Mouse (Mus musculus) thymus, adult 2 months (tissue): ENCODE results near the gene Syne1. TPM values are rescaled to one million over a fixed set of nuclear protein-coding genes. Genes with fewer than 3 reads are reported as not detected.

Source experiments
- DNase-seq: peaks from one replicate; pipeline ENCODE4 v3.0.0; 2021
- H3K27ac ChIP-seq: fragments of 200-500 bp; 2 replicates; pipeline ENCODE4 v1.5.1; 2012; ENCODE audit warnings: low read length, control low read depth; ENCODE audit not compliant: control insufficient read depth, insufficient read depth
- H3K27me3 ChIP-seq: fragments of 200-500 bp; 2 replicates; pipeline ENCODE4 v1.6.1; 2012; ENCODE audit warnings: mild to moderate bottlenecking, low read length, moderate library complexity, mixed read lengths; ENCODE audit not compliant: control insufficient read depth, insufficient read depth
- H3K36me3 ChIP-seq: fragments of 200-500 bp; 2 replicates; pipeline ENCODE4 v1.6.1; 2012; ENCODE audit warnings: mild to moderate bottlenecking, low read length, moderate library complexity; ENCODE audit not compliant: control insufficient read depth, insufficient read depth
- H3K4me1 ChIP-seq: fragments of 200-500 bp; replicated peaks from 2 replicates; pipeline ENCODE4 v1.6.1; 2012; ENCODE audit warnings: low read length; ENCODE audit not compliant: control insufficient read depth, insufficient read depth
- H3K4me3 ChIP-seq: fragments of 200-500 bp; 2 replicates; pipeline ENCODE4 v1.5.1; 2012; ENCODE audit warnings: mild to moderate bottlenecking, low read length, control low read depth, moderate library complexity; ENCODE audit not compliant: control insufficient read depth, insufficient read depth
- CTCF ChIP-seq: fragments of 200-500 bp; IDR thresholded peaks from 2 replicates; pipeline ENCODE4 v1.5.1; 2012; ENCODE audit warnings: mild to moderate bottlenecking, control low read depth, low read length, moderate library complexity, borderline replicate concordance; ENCODE audit not compliant: control insufficient read depth, poor library complexity, insufficient read depth; ENCODE audit errors: extremely low read depth
- POLR2A ChIP-seq: fragments of 200-500 bp; IDR thresholded peaks from 2 replicates; pipeline ENCODE4 v1.6.1; 2012; ENCODE audit warnings: mild to moderate bottlenecking, low read length, control low read depth, moderate library complexity; ENCODE audit not compliant: control insufficient read depth, poor library complexity, insufficient read depth; ENCODE audit errors: extremely low read depth
- WGBS: fragments of 180-500 bp; shearing (Covaris S2); methylation state at CpG from one replicate; pipeline ENCODE4 v1.1.7; 2018; 5-methylcytosine and 5-hydroxymethylcytosine counted together
- polyA plus RNA-seq: library from polyadenylated mRNA; depleted of rRNA; stranded (reverse); fragments of >200 nt; gene quantifications from 2 replicates; pipeline ENCODE4 v1.2.3, GENCODE M21; 2012

The Syne1 gene
- polyA plus RNA-seq, 1 experiment: 33.5 TPM

DNA sequence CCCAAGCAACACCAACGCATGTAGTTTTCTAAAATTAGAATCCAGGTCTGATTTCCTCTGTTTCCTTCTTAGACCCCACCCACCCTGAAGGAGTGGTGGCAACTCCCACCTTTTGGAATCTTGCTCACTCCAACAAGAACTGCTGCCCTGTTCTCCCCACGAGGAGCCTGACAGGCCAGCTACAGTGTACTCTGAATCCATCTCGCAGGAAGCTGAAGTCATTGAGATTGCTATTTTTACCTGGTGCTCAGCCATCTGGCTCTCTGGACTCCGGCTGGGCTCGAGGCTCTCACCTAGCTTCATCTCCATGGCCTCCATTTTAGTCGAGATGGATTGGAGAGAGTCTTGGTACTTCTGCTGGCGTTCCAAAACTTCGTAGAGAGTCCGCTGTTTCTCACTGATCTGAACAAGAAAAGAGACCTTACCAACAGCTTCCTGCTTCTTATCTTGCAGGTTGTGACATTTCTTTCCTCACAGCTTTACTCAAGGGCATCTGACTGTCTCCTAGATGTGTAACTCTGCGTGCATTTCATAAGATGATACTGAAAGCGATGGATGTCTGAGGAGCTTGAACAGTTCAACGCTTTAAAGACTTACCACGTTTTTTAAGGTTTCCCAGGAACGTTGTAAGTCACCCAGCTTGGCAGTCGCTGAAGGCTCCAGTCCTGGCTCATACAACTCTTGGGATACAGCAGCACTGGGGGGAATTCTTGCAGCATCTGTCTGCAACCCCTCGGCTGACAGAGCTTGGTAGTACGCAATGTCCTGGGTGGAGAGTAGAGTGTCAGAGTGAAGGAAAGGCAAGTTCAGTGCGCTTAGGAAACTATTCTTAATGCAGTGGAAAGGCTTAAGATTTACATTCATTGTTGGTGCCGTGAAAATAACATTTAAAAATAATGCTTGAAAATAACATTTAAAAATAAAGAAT, 365.9 kb downstream of the Syne1 start:
- Histone ChIP-seq H3K4me1 (peaks cover 5% of the 10 kb centered on the region; the same call in 1 of the 2 replicates), H3K27ac (no peak overlapping the region), H3K36me3 (peaks cover 48% of the 10 kb centered on the region), H3K4me3 (no peak overlapping the region), H3K27me3 (no peaks in the 10 kb centered on the region)
- WGBS: 89% methylated on average over 19 of the region's 19 CpGs
- no peak for DNase-seq
- TF ChIP-seq CTCF (no peak), POLR2A (no peak)

DNA sequence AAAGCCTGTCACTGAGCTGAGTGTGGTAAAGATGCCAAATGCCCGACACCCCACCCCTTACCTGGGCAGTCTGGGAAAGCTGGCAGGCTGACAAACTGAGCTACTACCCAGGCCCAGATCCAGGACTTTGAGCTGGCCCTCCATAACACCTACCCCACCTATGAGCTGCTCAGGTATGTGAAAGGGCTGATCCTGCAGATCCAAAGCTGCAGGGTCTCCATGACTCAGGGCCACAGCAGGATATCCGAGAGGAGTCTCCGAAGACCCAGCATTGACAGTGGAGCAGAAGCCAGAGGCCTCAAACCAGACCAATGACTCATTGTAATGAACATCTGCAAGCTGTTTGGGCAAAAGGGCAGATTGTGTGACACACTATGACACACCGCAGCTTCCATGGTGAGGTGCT, 369.5 kb downstream of the Syne1 start:
- H3K27me3 ChIP-seq: no peaks in the 10 kb centered on the region
- H3K27ac ChIP-seq: no peak overlapping the region
- 96% methylated on average over 4 of the region's 4 CpGs for WGBS
- H3K36me3 ChIP-seq: peaks cover 52% of the 10 kb centered on the region
- no peak for DNase-seq
- H3K4me1 ChIP-seq: no peaks in the 10 kb centered on the region
- H3K4me3 ChIP-seq: no peak overlapping the region
- TF ChIP-seq CTCF: no peak
- no peak for TF ChIP-seq POLR2A

DNA sequence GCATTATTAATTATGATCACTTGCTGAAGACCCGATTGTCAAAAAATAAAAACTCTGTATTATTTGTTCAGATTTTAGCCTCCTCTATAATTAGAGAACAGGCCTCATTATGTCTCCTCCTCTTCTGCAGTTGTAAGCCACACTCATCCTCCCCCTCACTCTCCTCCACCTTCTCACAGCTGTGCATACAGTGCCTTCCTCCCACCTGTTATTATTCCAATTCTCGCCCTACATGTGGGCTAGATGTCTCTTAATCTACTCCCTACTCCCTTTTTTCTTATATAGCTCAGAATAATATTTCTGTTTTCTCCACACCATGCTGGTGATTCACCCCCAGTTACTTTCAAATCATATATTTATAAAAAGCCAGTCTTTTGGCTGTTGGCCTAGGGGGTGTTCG, 371.4 kb downstream of the Syne1 start:
- H3K4me3 ChIP-seq: no peak overlapping the region
- peaks cover 46% of the 10 kb centered on the region for H3K36me3 ChIP-seq
- 83% methylated on average over 3 of the region's 3 CpGs for whole genome bisulfite sequencing
- TF ChIP-seq CTCF (no peak), POLR2A (no peak)
- no peak for DNase-seq
- no peak overlapping the region for H3K27ac ChIP-seq
- no peaks in the 10 kb centered on the region for H3K27me3 ChIP-seq
- no peaks in the 10 kb centered on the region for H3K4me1 ChIP-seq

DNA sequence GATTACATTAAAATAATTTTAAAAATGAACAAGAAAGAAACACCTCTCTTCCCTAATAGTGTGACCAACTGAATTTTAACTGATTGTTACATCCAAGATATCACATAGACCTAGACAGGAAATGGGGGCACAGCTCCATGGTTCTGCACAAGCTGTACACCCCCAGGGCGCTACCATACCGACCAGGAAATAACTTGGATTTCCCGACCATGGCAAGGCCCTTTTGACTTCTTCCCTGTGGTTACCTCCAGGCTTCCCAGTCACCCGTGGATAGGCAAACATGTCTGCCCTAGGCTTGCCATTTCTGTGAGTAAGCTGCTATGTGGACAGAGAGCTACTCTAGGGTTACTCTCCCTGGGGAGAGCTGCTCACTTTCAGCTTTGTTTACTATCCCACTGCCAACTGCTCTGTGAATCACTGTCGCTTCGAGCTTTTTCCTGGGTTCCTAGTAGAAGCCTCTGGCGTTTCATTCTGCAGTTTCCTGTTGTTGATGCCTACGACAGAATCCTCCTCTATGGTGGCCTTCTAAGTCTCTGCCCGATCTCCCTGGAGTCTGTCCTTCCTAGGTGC, 373.8 kb downstream of the Syne1 start:
- H3K27ac ChIP-seq: no peak overlapping the region
- H3K36me3 ChIP-seq: peaks cover 26% of the 10 kb centered on the region
- H3K4me1 ChIP-seq: no peaks in the 10 kb centered on the region
- TF ChIP-seq POLR2A: no peak
- no peak for DNase-seq
- no peaks in the 10 kb centered on the region for H3K27me3 ChIP-seq
- WGBS: 91% methylated on average over 9 of the region's 9 CpGs
- no peak overlapping the region for H3K4me3 ChIP-seq

DNA sequence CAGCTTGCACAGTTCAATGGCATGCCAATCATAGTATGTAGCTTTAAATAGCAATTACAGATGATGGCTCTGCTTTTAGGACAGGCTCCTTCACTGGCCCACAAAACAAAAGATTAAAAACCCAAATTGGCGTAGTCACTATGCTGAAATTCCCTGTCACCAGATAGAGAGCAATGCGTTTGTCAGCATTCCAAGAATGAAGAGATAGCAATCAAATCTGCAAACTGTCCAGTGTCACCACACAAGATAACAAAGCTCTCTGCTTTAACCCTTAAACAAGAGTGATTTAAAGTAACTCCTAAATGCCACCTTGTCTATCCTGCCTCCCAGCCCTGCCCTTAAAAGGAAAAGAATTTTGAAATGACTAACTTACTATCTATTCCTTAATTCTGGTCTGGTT, 374.9 kb downstream of the Syne1 start:
- no peak overlapping the region for H3K27ac ChIP-seq
- no peak for DNase-seq
- 91% methylated on average over 2 of the region's 2 CpGs for WGBS
- peaks cover 24% of the 10 kb centered on the region for H3K36me3 ChIP-seq
- no peaks in the 10 kb centered on the region for H3K4me1 ChIP-seq
- no peaks in the 10 kb centered on the region for H3K27me3 ChIP-seq
- H3K4me3 ChIP-seq: no peak overlapping the region
- no peak for TF ChIP-seq CTCF
- TF ChIP-seq POLR2A: no peak

DNA sequence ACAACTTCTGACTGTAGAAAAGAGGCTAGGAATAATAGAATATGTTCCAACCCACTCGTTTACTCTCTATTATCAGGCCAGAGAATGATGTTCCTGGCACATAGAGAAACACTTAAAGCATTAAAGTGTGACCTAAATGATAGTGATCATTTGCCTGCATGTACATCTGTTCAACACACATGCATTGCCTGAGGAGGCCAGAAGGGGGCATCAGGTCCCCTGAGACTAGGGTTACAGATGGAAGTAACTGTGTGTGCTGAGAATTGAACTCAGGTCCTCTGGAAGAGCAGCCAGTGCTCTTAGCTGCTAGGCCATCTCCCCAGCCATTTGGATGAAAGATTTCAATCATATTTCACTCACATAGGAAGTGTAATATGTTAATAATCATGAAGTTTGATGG, 380.9 kb downstream of the Syne1 start:
- Histone ChIP-seq H3K27ac (no peak overlapping the region), H3K36me3 (peaks cover 41% of the 10 kb centered on the region), H3K4me3 (no peak overlapping the region), H3K27me3 (no peaks in the 10 kb centered on the region), H3K4me1 (no peaks in the 10 kb centered on the region)
- DNase-seq: no peak
- no peak for TF ChIP-seq POLR2A
- no peak for TF ChIP-seq CTCF
- WGBS: 91% methylated on average over 1 of the region's 1 CpGs
